Mouse (Mus musculus): Measurements from ENCODE around the gene Kcnh3.

DNA sequence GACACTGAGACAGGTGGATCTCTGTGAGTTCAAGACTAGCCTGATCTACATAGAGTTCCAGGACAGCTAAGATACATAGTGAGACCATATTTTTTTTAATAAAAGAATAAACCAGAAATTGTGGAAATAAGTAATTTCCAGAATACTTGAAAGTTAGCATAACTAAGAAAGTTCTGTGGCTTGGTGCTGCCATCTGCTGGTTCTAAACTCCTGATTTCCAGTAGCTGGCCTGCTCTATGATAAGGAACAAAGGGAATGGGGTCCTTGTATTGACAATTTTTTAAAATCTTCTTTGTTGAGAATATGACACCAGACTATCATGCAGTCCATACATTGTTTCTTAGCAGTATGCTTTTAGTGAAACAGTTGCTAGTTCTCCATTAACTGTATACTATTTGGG lies 25.9 kb upstream of the Kcnh3 start:
- TF ChIP-seq CTCF (IDR thresholded peaks at IDR 0.05; ENCODE audit: low read depth, low read length) (0 out of 2 replicates have a peak, but pooled peaks have one; percentile 4), POLR2A (IDR thresholded peaks at IDR 0.05; ENCODE audit: extremely low read depth, insufficient read depth, low read length) (no peak)
